Mouse (Mus musculus) heart, embryonic 16.5 days (tissue): Measurements from ENCODE around the gene Vmn1r62. TPM values are rescaled to one million over a fixed set of nuclear protein-coding genes. Genes with fewer than 3 reads are reported as not detected.
"Not testable (repeated sequence)": the region's sequence is repeated elsewhere in the genome, so short reads cannot be mapped to it uniquely, and the experiment has no call there.

ENCODE experiments used
- ATAC-seq: fragments of 200-750 bp; cut with Nextera tagmentation; replicated peaks from 2 replicates; pipeline ENCODE4 v1.8.0; 2017; ENCODE audit warnings: moderate number of reproducible peaks; ENCODE audit not compliant: insufficient read depth, low FRiP score; ENCODE audit errors: extremely low read depth
- H3K27ac ChIP-seq: fragments of 300-500 bp; sonication (generic); 2 replicates; pipeline ENCODE4 v1.5.1; 2014; ENCODE audit warnings: mild to moderate bottlenecking, low read length, control low read depth, moderate library complexity
- H3K27me3 ChIP-seq: fragments of 300-500 bp; sonication (generic); 2 replicates; pipeline ENCODE4 v1.6.1; 2014; ENCODE audit warnings: low read length, mixed read lengths; ENCODE audit not compliant: control insufficient read depth, insufficient read depth
- H3K36me3 ChIP-seq: fragments of 300-500 bp; sonication (generic); 2 replicates; pipeline ENCODE4 v1.6.1; 2014; ENCODE audit not compliant: control insufficient read depth, insufficient read depth
- H3K4me1 ChIP-seq: fragments of 300-500 bp; sonication (generic); 2 replicates; pipeline ENCODE4 v1.6.1; 2014; ENCODE audit warnings: low read length, mixed read lengths; ENCODE audit not compliant: control insufficient read depth, insufficient read depth
- H3K4me2 ChIP-seq: fragments of 300-500 bp; sonication (generic); 2 replicates; pipeline ENCODE4 v1.6.1; 2014; ENCODE audit warnings: low read depth, mild to moderate bottlenecking, control low read depth, low read length
- H3K4me3 ChIP-seq: fragments of 300-500 bp; sonication (generic); 2 replicates; pipeline ENCODE4 v1.5.1; 2014; ENCODE audit warnings: mild to moderate bottlenecking, control low read depth, low read length
- H3K9ac ChIP-seq: fragments of 300-500 bp; sonication (generic); 2 replicates; pipeline ENCODE4 v1.6.1; 2014; ENCODE audit warnings: low read length, control low read depth
- H3K9me3 ChIP-seq: fragments of 300-500 bp; sonication (generic); replicated peaks from 2 replicates; pipeline ENCODE4 v1.6.1; 2016; ENCODE audit warnings: low read length; ENCODE audit not compliant: control insufficient read depth
- WGBS: fragments of 180-500 bp; shearing (Covaris S2); extraction: QIAGEN DNeasy Blood & Tissue Kit; methylation state at CpG from one replicate; pipeline ENCODE4 v1.1.7; 2014; 5-methylcytosine and 5-hydroxymethylcytosine counted together
- polyA plus RNA-seq: library from polyadenylated mRNA; unstranded; fragments of >200 nt; fragmentation: Nextera tagmentation; extraction: Ambion mirVana; gene quantifications from 2 replicates; pipeline ENCODE4 v1.2.1, GENCODE M21; 2015

Vmn1r62 gene
- polyA plus RNA-seq = not detected in 2 replicates

- not testable (repeated sequence) for H3K4me2 ChIP-seq, H3K9me3 ChIP-seq, H3K36me3 ChIP-seq, H3K27me3 ChIP-seq, H3K9ac ChIP-seq, H3K4me3 ChIP-seq, H3K4me1 ChIP-seq, ATAC-seq, H3K27ac ChIP-seq
- WGBS = no CpG with 5 or more reads among the region's 1 CpGs
Measured at GRCm38 (mm10) chr7:5673331-5673730, at the start of gene Vmn1r62. Gene Vmn1r62 (plus strand): TSS chr7:5673631.

Other genes with a start within 250 kb of the Vmn1r62 start
- not detected in 2 replicates for gene Vmn1r59, start 216.9 kb upstream of the Vmn1r62 start, polyA plus RNA-seq
- not detected in 2 replicates for gene Vmn2r28, start 179.7 kb upstream of the Vmn1r62 start, polyA plus RNA-seq
- gene Vmn1r60, start 126.3 kb upstream of the Vmn1r62 start, polyA plus RNA-seq = not detected in 2 replicates
- gene Vmn1r61, start 60.3 kb upstream of the Vmn1r62 start, polyA plus RNA-seq = not detected in 2 replicates
- not detected in 2 replicates for gene Vmn1r63, start 131.8 kb downstream of the Vmn1r62 start, polyA plus RNA-seq
- not detected in 2 replicates for gene Vmn1r64, start 210.9 kb downstream of the Vmn1r62 start, polyA plus RNA-seq